Mouse (Mus musculus) monocyte, adult 5-6 weeks (primary cell): ENCODE results near the gene Eogt. TPM values are rescaled to one million over a fixed set of nuclear protein-coding genes. Genes with fewer than 3 reads are reported as not detected.

Experiments
- ATAC-seq: fragments of 153-309, 156-312 bp; replicated peaks from 2 replicates; pipeline ENCODE4 v1.8.0; 2017; ENCODE audit warnings: mild to moderate bottlenecking; ENCODE audit not compliant: low TSS enrichment, insufficient number of reproducible peaks, severe bottlenecking, poor library complexity, low FRiP score
- total RNA-seq: library from RNA; stranded (forward); fragments of 200-1000, 200-491, 200-594 nt; gene quantifications from 3 replicates; pipeline ENCODE4 v1.2.3, GENCODE M21; 2017

Gene Eogt
- total RNA-seq, result 3.0 to 8.6 TPM (median 7.9 TPM) in 3 replicates

DNA sequence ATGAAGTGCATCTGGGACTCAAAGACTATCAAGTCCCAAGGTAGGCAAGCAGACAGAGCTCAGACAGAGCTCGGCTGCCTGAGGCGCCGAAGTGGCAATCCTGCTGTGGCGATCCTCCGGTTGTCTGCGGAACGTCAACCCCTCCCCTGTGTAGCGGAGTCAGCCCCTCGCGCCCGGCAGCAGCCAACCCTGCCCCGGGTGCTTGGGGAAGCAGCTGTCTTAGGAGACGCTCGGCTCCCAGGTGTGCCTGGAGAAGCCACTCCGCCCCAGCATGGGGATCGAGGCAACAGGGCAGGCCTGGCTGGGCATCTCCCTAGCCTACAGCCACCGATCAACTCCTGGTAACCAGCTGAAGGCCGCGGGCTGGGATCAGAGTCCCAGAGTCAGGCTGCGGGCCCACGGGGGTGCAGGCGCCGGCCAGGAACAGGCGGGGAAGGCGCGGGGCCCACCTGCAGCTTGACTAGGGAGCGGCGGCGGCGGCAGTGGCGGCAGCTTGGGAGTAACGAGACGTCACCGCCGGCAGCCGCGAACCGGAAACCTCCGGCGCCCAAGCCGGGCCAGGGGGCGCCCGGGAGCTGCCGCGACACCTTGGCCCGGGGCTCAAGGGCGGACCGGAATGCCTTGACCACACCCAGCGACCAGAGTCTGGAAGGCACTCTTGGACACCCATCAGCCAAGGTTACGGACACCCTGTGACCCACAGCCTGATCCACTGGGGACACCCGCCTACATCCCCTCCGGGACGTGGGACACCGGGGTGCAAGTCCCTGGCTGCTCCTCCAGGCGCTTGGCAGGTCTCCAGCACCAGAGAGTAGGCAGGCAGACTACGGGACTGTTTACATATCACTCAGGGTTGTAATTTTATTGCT lies at the start of gene Eogt:
Gene Eogt, minus strand, starts transcription at position 800 of the 869 bp plus-strand sequence.
- peak; percentile 43 for ATAC-seq

DNA sequence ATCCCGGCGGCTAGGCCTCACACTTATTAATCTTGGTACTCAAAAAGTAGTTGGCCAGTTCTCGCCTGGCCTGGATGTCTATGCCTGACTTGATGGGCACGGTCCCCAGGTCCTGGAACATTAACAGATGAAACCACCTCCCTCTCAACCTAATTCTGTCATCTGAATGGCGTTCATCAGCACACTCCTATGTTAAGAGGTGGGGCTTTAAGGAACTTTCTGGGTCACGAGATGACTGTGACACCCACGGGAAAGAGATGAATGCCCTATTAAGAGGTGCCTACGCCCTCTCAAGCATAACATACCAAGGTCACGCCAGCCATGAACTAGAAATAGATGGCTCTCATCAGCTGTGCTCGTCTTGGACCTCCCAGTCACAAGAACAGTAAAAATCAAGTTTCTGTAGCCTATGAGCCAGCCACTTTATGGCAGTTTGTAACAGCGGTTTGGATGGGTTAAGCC lies 30.4 kb upstream of the Eogt start:
- peak; percentile 44 for ATAC-seq

GRCm38 (mm10) chr6:97178491-97179366 lies 29.7 kb upstream of the Eogt start, which contains the start of gene Tmf1:
Tmf1 (minus strand) TSS chr6:97179122.
- ATAC-seq, result peak; percentile 97

DNA sequence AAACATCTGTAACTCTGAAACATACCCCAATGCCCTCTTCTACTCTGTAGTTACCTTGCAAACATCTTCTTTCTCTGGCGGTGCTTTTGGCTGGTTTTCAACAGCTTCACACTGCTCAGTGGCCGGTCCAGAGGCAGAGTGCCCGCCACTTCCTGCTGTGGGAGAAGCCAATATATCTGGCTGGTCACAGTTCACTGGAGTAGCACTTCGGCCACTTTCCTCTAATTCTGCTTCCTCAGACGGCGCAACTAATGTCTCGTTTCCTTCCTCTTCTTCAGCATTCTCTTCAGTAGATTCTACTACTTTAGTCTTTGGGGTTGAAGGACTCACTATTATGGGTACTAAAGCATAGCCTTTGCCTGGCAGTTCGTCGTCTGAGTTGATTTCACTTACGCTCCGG lies 26.7 kb upstream of the Eogt start:
- ATAC-seq, result no peak

GRCm38 (mm10) chr6:97150156-97150555 lies 1.2 kb upstream of the Eogt start:
- ATAC-seq, result no peak

GRCm38 (mm10) chr6:97149721-97150120 lies 739 bp upstream of the Eogt start:
- ATAC-seq, result no peak

DNA sequence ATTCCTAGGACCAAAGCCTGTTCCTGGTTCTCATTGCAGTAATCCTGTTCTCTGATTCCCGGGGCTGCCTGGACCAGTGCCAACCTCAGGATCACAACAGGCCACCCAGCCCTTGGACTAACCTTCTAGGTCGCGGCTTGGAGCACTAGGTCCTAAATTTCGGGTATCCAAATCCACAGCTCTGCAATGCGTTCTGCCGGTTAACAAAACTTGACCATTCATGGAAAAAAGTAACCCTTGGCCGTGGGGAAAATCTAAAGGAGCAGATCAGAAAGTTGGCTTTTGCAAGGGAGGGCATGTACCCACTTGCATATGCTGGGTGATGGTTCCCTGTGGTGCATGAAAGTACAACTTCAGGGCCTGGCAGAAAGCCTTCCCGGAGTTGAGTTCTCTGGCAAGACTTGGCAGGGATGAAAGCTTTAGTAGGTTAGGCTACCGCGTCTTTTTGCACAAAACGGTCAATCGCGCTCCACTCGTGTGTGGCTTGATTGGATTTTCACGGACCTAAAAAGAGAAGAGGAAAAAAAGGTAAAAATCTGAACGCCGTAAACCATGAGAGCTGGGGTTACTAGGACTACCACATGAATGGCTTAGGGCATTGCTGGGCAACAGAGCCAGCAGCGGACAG lies 1.1 kb downstream of the Eogt start:
- ATAC-seq, result no peak

DNA sequence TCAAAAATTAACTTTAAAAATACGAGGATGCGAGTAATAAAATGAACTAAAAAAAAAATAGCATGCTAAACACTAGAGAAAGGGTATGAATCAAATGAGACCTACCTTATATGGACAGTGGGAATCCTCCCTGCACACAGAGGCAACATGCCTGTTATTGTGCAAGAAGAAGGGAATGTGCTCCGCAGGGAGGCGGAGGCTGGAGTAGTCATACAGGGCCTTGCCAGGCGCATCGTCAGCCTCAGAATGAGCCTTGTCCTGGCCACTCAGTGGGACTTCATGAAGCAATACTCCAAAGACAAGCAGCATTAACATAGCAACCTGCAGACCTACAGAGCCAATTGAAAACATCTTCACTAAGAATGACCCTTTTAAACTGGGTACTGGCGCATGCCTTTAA lies 3.8 kb downstream of the Eogt start:
- no peak for ATAC-seq

DNA sequence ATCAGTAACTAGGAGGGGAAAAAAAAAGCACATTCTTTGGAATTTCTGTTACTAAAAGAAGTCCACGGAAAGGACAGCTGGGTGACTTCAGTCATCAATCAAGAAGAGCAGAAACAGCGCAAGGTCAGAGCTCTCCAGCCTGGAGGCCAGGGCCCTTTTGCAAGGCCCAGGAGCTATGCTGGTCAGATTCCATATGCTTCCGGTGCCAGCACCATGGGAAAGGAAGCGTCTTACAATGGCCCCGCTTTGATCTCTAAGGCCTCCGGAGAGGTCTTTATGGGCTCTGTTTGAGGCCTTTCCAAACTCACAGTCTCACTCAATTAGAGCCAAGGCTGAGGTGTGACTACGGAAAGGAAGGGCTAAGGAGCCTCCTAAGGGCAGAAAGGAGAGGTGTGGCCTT lies 4.6 kb downstream of the Eogt start:
- ATAC-seq, result no peak

DNA sequence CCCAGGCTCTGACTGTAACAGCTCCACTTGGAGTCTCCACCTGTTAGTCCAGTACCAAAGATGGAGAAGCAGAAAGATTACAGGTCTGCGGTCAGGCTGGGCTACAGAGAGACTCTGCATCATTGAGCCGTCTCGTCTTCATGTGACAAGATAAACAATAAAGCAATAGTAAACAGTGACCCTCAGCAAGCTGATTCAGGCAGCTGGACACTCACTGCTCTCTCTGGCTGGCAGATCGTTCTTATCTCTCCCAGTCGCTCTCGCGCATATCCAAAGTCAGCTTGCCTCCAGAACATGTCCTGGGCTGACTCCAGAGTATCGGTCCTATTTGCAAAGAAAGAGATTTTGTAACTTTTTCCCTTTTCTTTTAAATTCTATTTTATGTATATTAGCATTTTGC lies 6.4 kb downstream of the Eogt start:
- ATAC-seq, result no peak

DNA sequence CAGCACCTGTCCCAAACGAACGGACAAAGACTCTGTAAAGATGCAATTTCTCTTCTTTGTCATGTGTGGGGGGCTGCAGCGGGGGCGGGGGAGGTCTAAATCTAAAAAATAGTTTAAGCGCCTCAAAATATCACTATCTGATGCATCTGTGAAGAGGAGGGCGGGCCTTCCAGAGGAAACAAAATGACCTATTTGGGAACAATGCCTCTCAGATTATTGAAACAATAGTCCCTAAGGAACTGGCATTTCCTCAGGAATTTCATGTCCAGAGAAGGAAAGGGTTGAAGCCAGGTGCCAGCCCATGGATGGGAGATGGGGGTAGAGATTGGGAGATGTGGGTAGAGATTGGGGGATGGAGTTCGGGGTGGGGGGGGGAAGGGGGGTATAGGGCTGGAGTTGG lies 7.2 kb downstream of the Eogt start:
- no peak for ATAC-seq

DNA sequence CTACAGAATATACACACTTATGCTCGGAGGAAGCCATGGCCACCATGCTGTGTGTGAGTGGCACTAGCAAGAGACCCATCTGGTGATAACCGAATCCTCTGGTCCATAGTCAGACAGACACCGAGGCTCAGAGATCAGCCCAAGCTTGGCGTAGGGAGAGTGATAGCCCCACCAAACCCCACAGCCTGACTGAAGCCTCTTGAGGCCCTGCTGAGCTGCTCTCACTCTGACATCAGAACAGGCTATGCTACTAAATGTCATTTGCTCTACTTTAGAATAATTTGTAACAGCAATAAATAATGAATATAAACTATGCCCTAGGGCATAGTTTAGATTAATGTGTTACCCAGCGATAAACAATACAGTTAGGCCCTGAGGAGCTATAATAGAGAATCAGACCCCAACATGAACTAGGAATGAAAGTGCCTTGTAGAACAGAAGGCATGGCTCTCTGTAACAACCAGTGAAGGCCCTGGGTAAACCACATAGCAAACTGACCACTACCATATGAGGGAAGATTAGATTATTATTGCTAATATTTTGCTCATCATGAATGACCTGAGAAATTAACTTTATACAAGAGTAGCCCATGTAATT lies 16.2 kb downstream of the Eogt start:
- ATAC-seq, result no peak

DNA sequence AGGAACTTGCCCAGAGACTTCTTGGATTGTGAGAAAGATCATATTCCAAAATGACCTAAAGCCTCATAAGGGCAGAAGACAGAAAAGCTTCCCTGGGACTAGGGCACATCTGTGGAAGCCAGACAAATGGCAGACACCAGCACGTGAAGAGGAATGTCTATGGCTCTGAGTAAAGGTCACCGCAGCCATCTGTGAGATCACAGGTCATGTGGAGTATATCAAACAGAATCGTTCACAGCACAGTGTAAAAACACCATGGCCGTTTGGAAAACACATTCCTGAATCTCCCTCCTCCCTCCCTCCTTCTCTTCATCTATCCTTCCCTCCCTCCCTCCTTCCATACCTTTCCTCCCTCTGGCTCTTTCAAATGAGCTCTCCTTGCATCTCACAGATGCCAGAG lies 17.2 kb downstream of the Eogt start:
- no peak for ATAC-seq

DNA sequence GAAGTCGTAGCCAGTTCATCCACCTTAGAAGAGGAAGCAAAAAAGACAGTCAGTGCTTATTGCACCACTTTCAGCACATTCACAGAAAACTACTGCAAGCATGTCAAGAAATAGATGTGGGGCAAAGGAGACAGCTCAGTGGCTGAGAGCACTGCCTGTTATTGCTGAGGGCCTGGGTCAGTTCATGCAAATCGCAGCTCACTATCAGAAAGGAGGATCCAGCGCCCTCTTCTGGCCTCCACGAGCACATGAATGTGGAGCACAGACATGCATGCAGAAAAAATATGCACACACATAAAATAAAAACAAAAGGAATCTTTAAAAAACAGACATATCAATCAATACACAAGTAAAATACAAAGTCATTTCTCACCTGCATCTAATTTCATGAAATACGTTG lies 18.0 kb downstream of the Eogt start:
- ATAC-seq, result no peak

DNA sequence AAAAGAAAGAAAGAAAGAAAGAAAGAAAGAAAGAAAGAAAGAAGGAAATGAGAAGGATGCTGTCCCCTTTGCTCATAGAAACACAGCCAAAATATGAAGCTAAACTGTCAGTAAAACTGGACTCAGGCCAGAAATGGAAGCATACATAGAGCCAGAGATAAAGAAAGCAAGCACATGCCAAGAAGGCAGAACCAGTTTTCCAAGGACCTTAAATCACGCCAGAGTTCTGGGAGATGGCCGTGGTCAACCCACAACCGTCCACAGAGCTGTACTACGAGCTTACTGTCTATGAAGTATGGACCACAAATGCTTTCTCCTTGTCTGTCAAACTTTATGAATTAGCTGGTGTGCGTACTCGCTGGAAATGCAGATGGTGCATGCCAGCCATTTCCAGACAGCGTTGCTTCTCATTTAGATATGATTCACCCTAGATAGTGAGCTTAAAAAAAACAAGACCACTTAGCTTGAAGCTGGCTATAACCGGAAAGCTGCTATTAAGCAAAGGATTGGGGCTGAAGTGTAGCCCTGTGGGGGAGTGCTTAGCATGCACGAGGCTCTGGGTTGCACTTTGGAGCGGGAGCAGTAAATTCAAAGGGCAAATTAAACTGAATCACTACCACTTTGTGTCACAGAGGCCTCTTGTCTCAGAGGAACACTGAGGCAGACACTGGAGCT lies 24.5 kb downstream of the Eogt start:
- no peak for ATAC-seq

GRCm38 (mm10) chr6:97120922-97121321 lies 28.1 kb downstream of the Eogt start:
- no peak for ATAC-seq

DNA sequence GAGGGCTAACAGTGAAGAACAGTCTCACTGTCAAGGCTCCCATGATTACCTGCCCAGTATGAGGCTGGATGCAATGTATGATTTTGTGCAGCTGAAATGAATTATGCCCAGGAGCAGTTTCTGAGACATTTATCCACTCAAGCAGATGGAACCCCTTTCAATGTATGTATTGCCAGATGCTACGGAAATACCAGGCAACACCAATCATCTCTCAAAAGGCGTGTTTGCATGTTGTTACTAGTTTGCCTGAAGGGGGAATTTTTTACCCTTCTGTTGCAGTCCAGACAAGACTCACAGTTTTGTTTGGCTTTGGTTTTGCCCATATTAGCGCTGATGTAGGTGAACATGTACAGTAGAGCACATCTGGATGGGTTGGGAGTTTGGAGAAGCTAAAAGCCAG lies 30.7 kb downstream of the Eogt start:
- ATAC-seq, result no peak

DNA sequence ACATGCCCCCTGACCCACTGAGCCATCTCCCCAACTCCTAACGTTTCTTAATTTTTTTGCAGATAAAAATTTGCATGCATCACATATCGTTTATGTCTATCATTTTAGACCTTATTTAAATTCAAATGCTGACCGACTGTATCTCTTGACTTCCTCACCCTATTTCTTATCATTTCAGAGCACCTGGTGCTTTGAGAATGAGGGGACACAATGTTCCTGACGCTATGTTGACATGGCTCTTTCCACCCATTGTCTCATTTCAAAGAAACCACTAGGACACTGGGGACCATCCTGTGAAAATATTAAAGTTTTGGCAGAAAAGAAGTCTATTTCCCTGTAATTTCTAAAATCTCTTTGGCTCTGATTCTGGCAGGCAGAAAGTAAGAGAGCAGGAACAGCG lies 32.1 kb downstream of the Eogt start:
- ATAC-seq, result no peak
